Mouse (Mus musculus) hindbrain, postnatal 0 days (tissue): ENCODE measurements around the gene Gpatch2l. TPM values are rescaled to one million over a fixed set of nuclear protein-coding genes. Genes with fewer than 3 reads are reported as not detected.

Experiments used
- ATAC-seq: fragments of 200-750 bp; cut with Nextera tagmentation; 2 replicates; pipeline ENCODE4 v1.8.0; 2017; ENCODE audit warnings: mild to moderate bottlenecking, moderate TSS enrichment, moderate library complexity
- DNase-seq: peaks from one replicate; pipeline ENCODE4 v3.0.0-alpha.2; 2015; ENCODE audit warnings: low spot score
- H3K27ac ChIP-seq: fragments of 300-500 bp; sonication (generic); 2 replicates; pipeline ENCODE4 v1.5.1; 2014; ENCODE audit warnings: mild to moderate bottlenecking
- H3K27me3 ChIP-seq: fragments of 300-500 bp; sonication (generic); 2 replicates; pipeline ENCODE4 v1.6.1; 2014; ENCODE audit warnings: low read length, mixed read lengths; ENCODE audit not compliant: insufficient read depth
- H3K36me3 ChIP-seq: fragments of 300-500 bp; sonication (generic); 2 replicates; pipeline ENCODE4 v1.6.1; 2014; ENCODE audit warnings: low read length, mixed read lengths; ENCODE audit not compliant: insufficient read depth
- H3K4me1 ChIP-seq: fragments of 300-500 bp; sonication (generic); 2 replicates; pipeline ENCODE4 v1.6.1; 2014; ENCODE audit warnings: antibody characterized with exemption, low read length, mixed read lengths; ENCODE audit not compliant: insufficient read depth
- H3K4me2 ChIP-seq: fragments of 300-500 bp; sonication (generic); 2 replicates; pipeline ENCODE4 v1.6.1; 2014; ENCODE audit warnings: low read depth, mild to moderate bottlenecking, low read length, moderate library complexity, mixed read lengths
- H3K4me3 ChIP-seq: fragments of 300-500 bp; sonication (generic); 2 replicates; pipeline ENCODE4 v1.5.1; 2014; ENCODE audit warnings: low read length
- H3K9ac ChIP-seq: fragments of 300-500 bp; sonication (generic); replicated peaks from 2 replicates; pipeline ENCODE4 v1.6.1; 2014; ENCODE audit warnings: mild to moderate bottlenecking, low read length, moderate library complexity, mixed read lengths
- H3K9me3 ChIP-seq: fragments of 300-500 bp; sonication (generic); 2 replicates; pipeline ENCODE4 v1.6.1; 2016; ENCODE audit warnings: low read length, mixed read lengths
- CTCF ChIP-seq: IDR thresholded peaks from 2 replicates; pipeline ENCODE4 v1.5.1; 2016; ENCODE audit warnings: antibody characterized with exemption, control low read depth, low read depth
- WGBS: fragments of 180-500 bp; shearing (Covaris S2); extraction: QIAGEN DNeasy Blood & Tissue Kit; methylation state at CpG from one replicate; pipeline ENCODE4 v1.1.7; 2014; 5-methylcytosine and 5-hydroxymethylcytosine counted together
- polyA plus RNA-seq: library from polyadenylated mRNA; unstranded; fragments of >200 nt; fragmentation: Nextera tagmentation; extraction: Ambion mirVana; gene quantifications from 2 replicates; pipeline ENCODE4 v1.2.1, GENCODE M21; 2015
- total RNA-seq: library from RNA; depleted of rRNA; stranded (reverse); fragments of >200 nt; gene quantifications from 2 replicates; pipeline ENCODE4 v1.2.3, GENCODE M21; 2014

Gpatch2l gene
- total and polyA plus RNA-seq, 2 experiments from 2014 or later: 19.8 to 38.0 TPM

DNA sequence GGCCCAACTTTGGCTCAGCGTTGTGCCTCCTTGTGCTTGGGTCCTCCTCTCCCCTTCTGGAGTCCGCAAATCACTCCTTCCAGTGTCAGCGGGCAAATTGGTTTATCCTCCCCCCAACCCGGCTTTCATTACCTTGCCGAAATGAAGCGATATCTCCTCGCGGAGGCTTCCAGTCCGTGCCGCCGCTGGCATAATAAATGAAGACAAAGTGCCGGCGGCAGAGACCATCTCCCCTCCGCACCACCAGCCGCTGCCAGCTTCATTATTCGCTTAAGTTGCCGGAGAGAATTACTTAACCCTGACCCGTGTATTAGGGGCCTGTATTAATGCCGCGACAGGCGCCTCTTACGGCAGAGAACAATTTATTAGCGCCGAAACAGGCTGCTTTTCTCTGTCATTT lies 27.5 kb upstream of the Gpatch2l start:
- Histone ChIP-seq H3K4me3 (no peak overlapping the region), H3K9ac (no peak overlapping the region), H3K4me1 (peaks cover 4% of the 10 kb centered on the region; the same call in 1 of the 2 replicates), H3K9me3 (no peaks in the 10 kb centered on the region), H3K27ac (no peak overlapping the region), H3K4me2 (peak overlapping the region; percentile 42), H3K27me3 (peaks cover 24% of the 10 kb centered on the region), H3K36me3 (no peaks in the 10 kb centered on the region)
- 7% methylated on average over 24 of the region's 24 CpGs for WGBS
- TF ChIP-seq CTCF: no peak
- no peak for ATAC-seq
- peak; percentile 37 for DNase-seq

- H3K4me2 ChIP-seq: peak overlapping the region; percentile 56
- H3K27me3 ChIP-seq: peaks cover 17% of the 10 kb centered on the region
- ATAC-seq (no peak), DNase-seq (peak; percentile 40)
- no peak for TF ChIP-seq CTCF
- peak overlapping the region; percentile 35; the same call in 1 of the 2 replicates for H3K9ac ChIP-seq
- H3K36me3 ChIP-seq: no peaks in the 10 kb centered on the region
- H3K9me3 ChIP-seq: no peaks in the 10 kb centered on the region
- H3K4me3 ChIP-seq: peak overlapping the region; percentile 31
- H3K4me1 ChIP-seq: peaks cover 4% of the 10 kb centered on the region; the same call in 1 of the 2 replicates
- WGBS: 2% methylated on average over 22 of the region's 22 CpGs
- no peak overlapping the region for H3K27ac ChIP-seq
Measured at GRCm38 (mm10) chr12:86216687-86217421, 24.8 kb upstream of the Gpatch2l start.

- H3K4me1 ChIP-seq: peaks cover 4% of the 10 kb centered on the region; the same call in 1 of the 2 replicates
- H3K9ac ChIP-seq: peak overlapping the region; percentile 46
- H3K27ac ChIP-seq: no peak overlapping the region
- TF ChIP-seq CTCF: no peak
- H3K27me3 ChIP-seq: no peaks in the 10 kb centered on the region; the same call in 1 of the 2 replicates
- H3K9me3 ChIP-seq: no peaks in the 10 kb centered on the region
- peak; percentile 64 for DNase-seq
- no peaks in the 10 kb centered on the region for H3K36me3 ChIP-seq
- WGBS: 5% methylated on average over 38 of the region's 38 CpGs
- H3K4me3 ChIP-seq: peak overlapping the region; percentile 38
- peak overlapping the region; percentile 73 for H3K4me2 ChIP-seq
- ATAC-seq: no peak
Measured at GRCm38 (mm10) chr12:86220200-86221021, 21.2 kb upstream of the Gpatch2l start.

GRCm38 (mm10) chr12:86221074-86221703 lies 20.5 kb upstream of the Gpatch2l start:
- H3K27me3 ChIP-seq: no peaks in the 10 kb centered on the region
- H3K9me3 ChIP-seq: no peaks in the 10 kb centered on the region
- no peak overlapping the region for H3K9ac ChIP-seq
- WGBS: 45% methylated on average over 16 of the region's 16 CpGs
- no peak for DNase-seq
- no peak for TF ChIP-seq CTCF
- no peak for ATAC-seq
- H3K4me2 ChIP-seq: peak overlapping the region; percentile 73
- H3K36me3 ChIP-seq: no peaks in the 10 kb centered on the region
- H3K27ac ChIP-seq: no peak overlapping the region
- H3K4me1 ChIP-seq: peaks cover 4% of the 10 kb centered on the region; the same call in 1 of the 2 replicates
- H3K4me3 ChIP-seq: peak overlapping the region; percentile 38

DNA sequence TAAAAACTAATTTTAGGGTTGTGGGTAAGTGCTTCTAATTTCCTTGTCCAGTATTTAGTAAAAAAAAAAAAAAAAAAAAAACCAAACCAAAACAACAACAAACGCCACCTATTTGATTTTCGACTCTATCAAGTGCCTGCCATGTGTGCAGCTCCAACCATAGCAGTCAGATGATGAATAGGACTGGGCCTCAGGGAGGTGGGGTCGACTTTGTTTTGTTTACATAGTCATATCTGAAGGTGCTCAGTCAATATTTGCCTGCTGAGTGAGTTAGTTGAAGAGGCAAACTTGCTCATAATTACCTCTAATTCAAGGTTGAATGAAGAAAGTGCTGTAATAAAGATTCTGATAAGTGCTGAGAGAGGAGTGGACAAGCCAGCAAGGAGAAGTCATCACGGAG lies 7.4 kb upstream of the Gpatch2l start:
- Histone ChIP-seq H3K36me3 (no peaks in the 10 kb centered on the region), H3K4me2 (no peak overlapping the region), H3K27ac (no peak overlapping the region), H3K4me1 (no peaks in the 10 kb centered on the region), H3K9ac (no peak overlapping the region), H3K9me3 (no peaks in the 10 kb centered on the region), H3K27me3 (no peaks in the 10 kb centered on the region), H3K4me3 (no peak overlapping the region)
- DNase-seq: no peak
- 76% methylated on average over 4 of the region's 4 CpGs for WGBS
- no peak for ATAC-seq
- TF ChIP-seq CTCF: no peak

DNA sequence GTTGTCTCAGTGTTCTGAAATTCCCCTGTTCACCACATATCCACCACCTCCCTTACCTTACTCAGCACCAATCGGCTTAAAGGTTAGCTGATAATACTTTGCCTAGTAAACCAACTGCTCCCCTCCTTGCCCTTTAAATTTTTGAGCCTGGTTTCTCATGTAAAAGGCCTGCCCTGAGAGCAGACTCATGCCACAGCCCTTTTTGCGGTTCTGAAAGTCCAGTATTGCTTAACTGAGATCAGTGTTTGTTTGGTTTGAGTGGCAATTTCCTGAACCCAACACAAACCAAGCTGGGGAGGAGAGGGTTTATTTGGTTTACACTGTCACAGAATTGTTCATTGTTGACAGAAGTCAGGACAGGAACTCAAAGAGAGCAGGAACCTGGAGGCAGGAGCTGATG lies 2.9 kb upstream of the Gpatch2l start:
- ATAC-seq: no peak
- 83% methylated on average over 2 of the region's 2 CpGs for WGBS

More for the DNA sequence above, 2.9 kb upstream of the Gpatch2l start:
- Histone ChIP-seq H3K36me3 (no peaks in the 10 kb centered on the region), H3K4me1 (peaks cover 3% of the 10 kb centered on the region; the same call in 1 of the 2 replicates), H3K27me3 (no peaks in the 10 kb centered on the region), H3K9ac (no peak overlapping the region), H3K4me2 (no peak overlapping the region), H3K9me3 (no peaks in the 10 kb centered on the region), H3K4me3 (no peak overlapping the region), H3K27ac (no peak overlapping the region)
- TF ChIP-seq CTCF: no peak
- no peak for DNase-seq
